Comparison of ENCODE assay signal across 38 mouse cellular contexts in the genomic region with DNA sequence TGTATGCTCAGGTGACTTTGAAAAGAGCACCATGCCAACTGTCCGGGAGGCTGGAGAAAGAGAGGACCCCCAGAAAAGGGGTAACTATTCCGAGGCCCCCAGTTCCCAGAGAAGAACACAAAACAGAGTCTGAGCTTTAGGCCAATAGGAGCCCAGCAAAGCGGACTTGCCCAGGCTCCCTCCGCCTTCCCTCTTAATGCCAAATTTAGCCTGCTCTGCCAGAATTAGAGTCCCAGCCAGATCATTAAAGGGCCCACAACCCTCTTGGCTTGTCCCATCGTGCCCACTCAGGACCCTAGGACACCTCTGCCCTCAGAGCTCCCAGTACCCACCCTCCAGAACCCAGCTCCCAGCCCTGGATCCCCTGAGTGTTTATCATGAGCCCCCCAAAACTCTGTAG. TPM values are rescaled to one million over a fixed set of nuclear protein-coding genes. Genes with fewer than 3 reads are reported as not detected.
A peak's percentile ranks its signal among the peaks of the same experiment; 100 is the strongest.
DNase-seq lines count a peak whose midpoint lies in the region; ATAC-seq and TF ChIP-seq lines count a peak whose summit lies in the region.
"Had no signal": no experiment of that assay in that cellular context is flagged by ENCODE, and none has a peak within 500 bp of the region (broad histone marks: within the 10 kb centered on the region; RNA-seq: fewer than 3 reads in every experiment).

No protein-coding gene starts in this region.

- H3K27ac ChIP-seq in embryonic facial prominence, embryonic 13.5 days: no peak overlapping the region
- H3K27ac ChIP-seq in embryonic facial prominence, embryonic 10.5 days (replicated peaks): no peak overlapping the region
- H3K27ac ChIP-seq in heart, embryonic 12.5 days (ENCODE audit: poor library complexity, severe bottlenecking): peak overlapping the region; percentile 76
- H3K27ac ChIP-seq in limb, embryonic 13.5 days: no peak overlapping the region
- H3K27ac ChIP-seq in limb, embryonic 10.5 days: no peak overlapping the region
- H3K27ac ChIP-seq: embryonic facial prominence, embryonic 12.5 days; forebrain, embryonic 10.5 days; hindbrain, postnatal 0 days; intestine, embryonic 15.5 days; kidney, postnatal 0 days; liver, embryonic 14.5 days; macrophage; midbrain, embryonic 13.5 days had no signal

- H3ac ChIP-seq in myocyte (ENCODE audit: control insufficient read depth, insufficient read length): no peak overlapping the region

- no peak for ATAC-seq in embryonic facial prominence, embryonic 13.5 days (ENCODE audit: insufficient number of reproducible peaks, insufficient read depth, low FRiP score, low TSS enrichment, low read depth)
- ATAC-seq in heart, embryonic 12.5 days (ENCODE audit: insufficient number of reproducible peaks, low FRiP score): no peak
- ATAC-seq in limb, embryonic 13.5 days (ENCODE audit: low FRiP score, low read depth): no peak
- ATAC-seq: hindbrain, postnatal 0 days; intestine, embryonic 15.5 days had no signal

- H3K27me3 ChIP-seq in embryonic facial prominence, embryonic 13.5 days: 0 out of 2 replicates have a peak, but pooled peaks cover 4% of the 10 kb centered on the region
- peaks cover 34% of the 10 kb centered on the region for H3K27me3 ChIP-seq in embryonic facial prominence, embryonic 10.5 days (replicated peaks; ENCODE audit: low read depth, poor library complexity, severe bottlenecking)
- no peaks in the 10 kb centered on the region for H3K27me3 ChIP-seq in heart, embryonic 12.5 days (replicated peaks)
- H3K27me3 ChIP-seq in limb, embryonic 13.5 days: peaks cover 4% of the 10 kb centered on the region; the same call in 1 of the 2 replicates
- H3K27me3 ChIP-seq in limb, embryonic 10.5 days (ENCODE audit: low read depth, poor library complexity, severe bottlenecking): peaks cover 16% of the 10 kb centered on the region
- no peaks in the 10 kb centered on the region for H3K27me3 ChIP-seq in myocyte (ENCODE audit: control insufficient read depth, insufficient read depth, insufficient read length)
- H3K27me3 ChIP-seq: embryonic facial prominence, embryonic 12.5 days; intestine, embryonic 15.5 days; midbrain, embryonic 13.5 days had no signal

- no peak overlapping the region for H3K4me3 ChIP-seq in embryonic facial prominence, embryonic 13.5 days
- no peak overlapping the region for H3K4me3 ChIP-seq in embryonic facial prominence, embryonic 10.5 days
- peak overlapping the region; percentile 40 for H3K4me3 ChIP-seq in heart, embryonic 12.5 days
- no peak overlapping the region for H3K4me3 ChIP-seq in limb, embryonic 13.5 days
- H3K4me3 ChIP-seq in limb, embryonic 10.5 days: no peak overlapping the region
- peak overlapping the region; percentile 30 for H3K4me3 ChIP-seq in myocyte
- H3K4me3 ChIP-seq: embryonic facial prominence, embryonic 12.5 days; forebrain, embryonic 10.5 days; intestine, embryonic 15.5 days; midbrain, embryonic 13.5 days had no signal

- 52% methylated on average over 5 of the region's 5 CpGs for WGBS in embryonic facial prominence, embryonic 13.5 days
- 64% methylated on average over 5 of the region's 5 CpGs for WGBS in embryonic facial prominence, embryonic 10.5 days
- WGBS in heart, embryonic 12.5 days: 28% methylated on average over 5 of the region's 5 CpGs
- WGBS in limb, embryonic 13.5 days: 62% methylated on average over 5 of the region's 5 CpGs
- 71% methylated on average over 5 of the region's 5 CpGs for WGBS in limb, embryonic 10.5 days

- intact Hi-C loops in heart, postnatal 36 days (cut with DNase I): no loop called here

- TF ChIP-seq POLR2A in myocyte (IDR thresholded peaks at IDR 0.05; ENCODE audit: insufficient read length, low read depth): no peak

- no peaks in the 10 kb centered on the region for H3K9me3 ChIP-seq in embryonic facial prominence, embryonic 13.5 days
- no peaks in the 10 kb centered on the region for H3K9me3 ChIP-seq in embryonic facial prominence, embryonic 10.5 days
- H3K9me3 ChIP-seq in heart, embryonic 12.5 days (replicated peaks): no peaks in the 10 kb centered on the region
- no peaks in the 10 kb centered on the region for H3K9me3 ChIP-seq in limb, embryonic 13.5 days
- H3K9me3 ChIP-seq in limb, embryonic 10.5 days (replicated peaks): no peaks in the 10 kb centered on the region
- H3K9me3 ChIP-seq: embryonic facial prominence, embryonic 12.5 days; forebrain, embryonic 10.5 days; intestine, embryonic 15.5 days; midbrain, embryonic 13.5 days had no signal

- no peak for DNase-seq in embryonic facial prominence, embryonic 10.5 days (ENCODE audit: low spot score)
- DNase-seq in heart, postnatal 36 days: no peak
- DNase-seq in limb, embryonic 10.5 days (ENCODE audit: low spot score): no peak
- no peak for DNase-seq in adrenal gland, adult (ENCODE audit: inconsistent age in 2 of 2, low spot score in 1 of 2)
- DNase-seq: adrenal gland, adult 2 months; adrenal gland, postnatal 36 days; B cell, adult 2 months; kidney, adult 2 months; kidney, postnatal 4 days; liver; lung, adult 2 months; lung, postnatal 10 days; right cerebral cortex, adult 18-20 months; spleen, adult 18-20 months; thymus, postnatal 14 days had no signal

- H3K79me2 ChIP-seq in myocyte (ENCODE audit: control insufficient read depth, insufficient read depth): peaks cover 5% of the 10 kb centered on the region

- peaks cover under 1% of the 10 kb centered on the region; the same call in 1 of the 2 replicates for H3K4me1 ChIP-seq in embryonic facial prominence, embryonic 13.5 days
- peaks cover 6% of the 10 kb centered on the region for H3K4me1 ChIP-seq in embryonic facial prominence, embryonic 10.5 days
- H3K4me1 ChIP-seq in heart, embryonic 12.5 days (replicated peaks): peaks cover 49% of the 10 kb centered on the region
- H3K4me1 ChIP-seq in limb, embryonic 13.5 days: no peaks in the 10 kb centered on the region
- H3K4me1 ChIP-seq in limb, embryonic 10.5 days: 0 out of 2 replicates have a peak, but pooled peaks cover 4% of the 10 kb centered on the region
- H3K4me1 ChIP-seq: embryonic facial prominence, embryonic 12.5 days; intestine, embryonic 15.5 days had no signal

- H3K4me2 ChIP-seq in embryonic facial prominence, embryonic 13.5 days: no peak overlapping the region
- H3K4me2 ChIP-seq in heart, embryonic 12.5 days: peak overlapping the region; percentile 63
- 0 out of 2 replicates have a peak overlapping the region, but pooled peaks have one; percentile 16 for H3K4me2 ChIP-seq in limb, embryonic 13.5 days (replicated peaks)
- peak overlapping the region; percentile 90 for H3K4me2 ChIP-seq in myocyte (ENCODE audit: low read depth)
- H3K4me2 ChIP-seq: embryonic facial prominence, embryonic 12.5 days; intestine, embryonic 15.5 days; midbrain, embryonic 13.5 days had no signal

- peak overlapping the region; percentile 32; the same call in 1 of the 2 replicates for H3K9ac ChIP-seq in embryonic facial prominence, embryonic 13.5 days
- H3K9ac ChIP-seq in heart, embryonic 12.5 days: peak overlapping the region; percentile 70
- 0 out of 2 replicates have a peak overlapping the region, but pooled peaks have one; percentile 21 for H3K9ac ChIP-seq in limb, embryonic 13.5 days
- H3K9ac ChIP-seq: embryonic facial prominence, embryonic 12.5 days; intestine, embryonic 15.5 days; liver, embryonic 14.5 days; midbrain, embryonic 13.5 days had no signal

- no peaks in the 10 kb centered on the region for H3K36me3 ChIP-seq in embryonic facial prominence, embryonic 13.5 days
- no peaks in the 10 kb centered on the region for H3K36me3 ChIP-seq in embryonic facial prominence, embryonic 10.5 days (replicated peaks)
- no peaks in the 10 kb centered on the region for H3K36me3 ChIP-seq in heart, embryonic 12.5 days
- no peaks in the 10 kb centered on the region for H3K36me3 ChIP-seq in limb, embryonic 13.5 days
- no peaks in the 10 kb centered on the region for H3K36me3 ChIP-seq in limb, embryonic 10.5 days
- no peaks in the 10 kb centered on the region for H3K36me3 ChIP-seq in myocyte (ENCODE audit: control insufficient read depth, insufficient read depth)
- H3K36me3 ChIP-seq: embryonic facial prominence, embryonic 12.5 days; forebrain, embryonic 10.5 days; intestine, embryonic 15.5 days; midbrain, embryonic 13.5 days had no signal

RNA-seq across cellular contexts. Expression of gene Sgca, which starts 3.2 kb away (rescaled TPM):
- polyA plus RNA-seq in embryonic facial prominence, embryonic 13.5 days (2015; fragmentation: Nextera tagmentation; extraction: Ambion mirVana): 1.1 and 1.5 TPM in 2 replicates
- 0.17 TPM in 1 of 2 replicates, not detected in the other for polyA plus RNA-seq in embryonic facial prominence, embryonic 10.5 days (2016; fragmentation: Nextera tagmentation; extraction: Ambion mirVana)
- polyA plus RNA-seq in heart, embryonic 12.5 days (2016; fragmentation: Nextera tagmentation; extraction: Ambion mirVana): 20.6 and 26.6 TPM in 2 replicates
- 100 to 1,000 TPM; 185 to 189 TPM for total RNA-seq in heart, postnatal 36 days (2021)
- polyA plus RNA-seq in limb, embryonic 13.5 days (2015; fragmentation: Nextera tagmentation; extraction: Ambion mirVana): 6.1 and 7.1 TPM in 2 replicates
- polyA plus RNA-seq in limb, embryonic 10.5 days (2016; fragmentation: Nextera tagmentation; extraction: Ambion mirVana): 0.23 TPM in 1 of 2 replicates, not detected in the other
- 303 TPM for polyA plus RNA-seq in myocyte (2012; fragmentation: generic; extraction: Trizol)
- total RNA-seq: adrenal gland, adult 2 months; adrenal gland, postnatal 36 days; megakaryocyte-erythroid progenitor cell, adult 5-6 weeks; neutrophil, adult 5-6 weeks had no signal
- polyA plus RNA-seq: forebrain, embryonic 10.5 days; intestine, embryonic 15.5 days; liver, embryonic 14.5 days; macrophage had no signal

RNA-seq across cellular contexts. Expression of gene Hils1, which starts 5.5 kb away (rescaled TPM):
- polyA plus RNA-seq in embryonic facial prominence, embryonic 13.5 days (2015; fragmentation: Nextera tagmentation; extraction: Ambion mirVana): not detected in 2 replicates
- polyA plus RNA-seq in embryonic facial prominence, embryonic 10.5 days (2016; fragmentation: Nextera tagmentation; extraction: Ambion mirVana): not detected in 2 replicates
- polyA plus RNA-seq in heart, embryonic 12.5 days (2016; fragmentation: Nextera tagmentation; extraction: Ambion mirVana): 0.30 TPM in 1 of 2 replicates, not detected in the other
- total RNA-seq in heart, postnatal 36 days (2021): not detected
- not detected in 2 replicates for polyA plus RNA-seq in limb, embryonic 13.5 days (2015; fragmentation: Nextera tagmentation; extraction: Ambion mirVana)
- not detected in 2 replicates for polyA plus RNA-seq in limb, embryonic 10.5 days (2016; fragmentation: Nextera tagmentation; extraction: Ambion mirVana)
- 0.37 TPM for polyA plus RNA-seq in myocyte (2012; fragmentation: generic; extraction: Trizol)
- total RNA-seq: adrenal gland, adult 2 months; adrenal gland, postnatal 36 days; gastrocnemius, adult 8-10 months; hindbrain, postnatal 0 days; layer of hippocampus, adult 8-10 months; layer of hippocampus, postnatal 25 days; left cerebral cortex, adult 8-10 months; left cerebral cortex, postnatal 36 days; megakaryocyte-erythroid progenitor cell, adult 5-6 weeks; neutrophil, adult 5-6 weeks had no signal
- polyA plus RNA-seq: adrenal gland, adult 2 months; brain, embryonic 14.5 days; embryonic facial prominence, embryonic 12.5 days; forebrain, embryonic 10.5 days; forebrain, embryonic 16.5 days; hindbrain, embryonic 11.5 days; hindbrain, postnatal 0 days; intestine, embryonic 15.5 days; kidney, adult 2 months; kidney, postnatal 0 days; liver, embryonic 14.5 days; lung, adult 2 months; macrophage; midbrain, embryonic 13.5 days; stomach, embryonic 16.5 days had no signal

RNA-seq across cellular contexts. Expression of gene Ppp1r9b, which starts 17.9 kb away (rescaled TPM):
- 13.2 and 13.5 TPM in 2 replicates for polyA plus RNA-seq in embryonic facial prominence, embryonic 13.5 days (2015; fragmentation: Nextera tagmentation; extraction: Ambion mirVana)
- 8.3 and 9.4 TPM in 2 replicates for polyA plus RNA-seq in embryonic facial prominence, embryonic 10.5 days (2016; fragmentation: Nextera tagmentation; extraction: Ambion mirVana)
- polyA plus RNA-seq in heart, embryonic 12.5 days (2016; fragmentation: Nextera tagmentation; extraction: Ambion mirVana): 10.4 and 12.2 TPM in 2 replicates
- 10 to 100 TPM; 46.3 to 50.8 TPM for total RNA-seq in heart, postnatal 36 days (2021)
- 11.4 and 11.8 TPM in 2 replicates for polyA plus RNA-seq in limb, embryonic 13.5 days (2015; fragmentation: Nextera tagmentation; extraction: Ambion mirVana)
- 9.9 and 10.8 TPM in 2 replicates for polyA plus RNA-seq in limb, embryonic 10.5 days (2016; fragmentation: Nextera tagmentation; extraction: Ambion mirVana)
- 42.4 TPM for polyA plus RNA-seq in myocyte (2012; fragmentation: generic; extraction: Trizol)

RNA-seq across cellular contexts. Expression of gene Samd14, which starts 36.8 kb away (rescaled TPM):
- 36.2 and 36.8 TPM in 2 replicates for polyA plus RNA-seq in embryonic facial prominence, embryonic 13.5 days (2015; fragmentation: Nextera tagmentation; extraction: Ambion mirVana)
- 35.5 and 42.5 TPM in 2 replicates for polyA plus RNA-seq in embryonic facial prominence, embryonic 10.5 days (2016; fragmentation: Nextera tagmentation; extraction: Ambion mirVana)
- 14.8 and 16.5 TPM in 2 replicates for polyA plus RNA-seq in heart, embryonic 12.5 days (2016; fragmentation: Nextera tagmentation; extraction: Ambion mirVana)
- 1 to 10 TPM; 1.2 to 1.3 TPM for total RNA-seq in heart, postnatal 36 days (2021)
- polyA plus RNA-seq in limb, embryonic 13.5 days (2015; fragmentation: Nextera tagmentation; extraction: Ambion mirVana): 37.2 and 37.7 TPM in 2 replicates
- polyA plus RNA-seq in limb, embryonic 10.5 days (2016; fragmentation: Nextera tagmentation; extraction: Ambion mirVana): 29.7 and 39.2 TPM in 2 replicates
- polyA plus RNA-seq in myocyte (2012; fragmentation: generic; extraction: Trizol): 14.4 TPM

RNA-seq across cellular contexts. Expression of gene Col1a1, which starts 36.9 kb away (rescaled TPM):
- 1,060 and 1,259 TPM in 2 replicates for polyA plus RNA-seq in embryonic facial prominence, embryonic 13.5 days (2015; fragmentation: Nextera tagmentation; extraction: Ambion mirVana)
- 61.5 and 88.8 TPM in 2 replicates for polyA plus RNA-seq in embryonic facial prominence, embryonic 10.5 days (2016; fragmentation: Nextera tagmentation; extraction: Ambion mirVana)
- 404 and 446 TPM in 2 replicates for polyA plus RNA-seq in heart, embryonic 12.5 days (2016; fragmentation: Nextera tagmentation; extraction: Ambion mirVana)
- 100 to 1,000 TPM; 144 to 156 TPM for total RNA-seq in heart, postnatal 36 days (2021)
- polyA plus RNA-seq in limb, embryonic 13.5 days (2015; fragmentation: Nextera tagmentation; extraction: Ambion mirVana): 1,007 and 1,170 TPM in 2 replicates
- 81.4 and 104 TPM in 2 replicates for polyA plus RNA-seq in limb, embryonic 10.5 days (2016; fragmentation: Nextera tagmentation; extraction: Ambion mirVana)
- 206 TPM for polyA plus RNA-seq in myocyte (2012; fragmentation: generic; extraction: Trizol)
- total RNA-seq: megakaryocyte-erythroid progenitor cell, adult 5-6 weeks; neutrophil, adult 5-6 weeks had no signal

Comparison
In these comparisons a context has a peak if more than half of its experiments do, and no peak if none do; other contexts are left out.
1. H3K4me3 ChIP-seq: peak in heart, embryonic 12.5 days (single experiment) and myocyte (single experiment); none in embryonic facial prominence, embryonic 13.5 days (single experiment), embryonic facial prominence, embryonic 10.5 days (single experiment), limb, embryonic 13.5 days (single experiment) and limb, embryonic 10.5 days (single experiment).
2. RNA of gene Sgca, which starts 3.2 kb away (polyA plus RNA-seq): 303 TPM in myocyte (single experiment); 20.6 to 26.6 TPM in heart, embryonic 12.5 days, 6.1 to 7.1 TPM in limb, embryonic 13.5 days, 1.1 to 1.5 TPM in embryonic facial prominence, embryonic 13.5 days, 0.23 TPM in limb, embryonic 10.5 days and 0.17 TPM in embryonic facial prominence, embryonic 10.5 days; every median in the first group is over 10 times any median in the second.
3. Peak in every context shown above with its lines, with median percentiles within 50 percentile points of each other: H3K9ac ChIP-seq.